Mouse (Mus musculus) thymus, adult 2 months (tissue): ENCODE data around the gene Hoxa5.

ENCODE experiments used
- CTCF ChIP-seq: fragments of 200-500 bp; IDR thresholded peaks from 2 replicates; pipeline ENCODE4 v1.5.1; 2012; ENCODE audit warnings: mild to moderate bottlenecking, control low read depth, low read length, moderate library complexity, borderline replicate concordance; ENCODE audit not compliant: control insufficient read depth, poor library complexity, insufficient read depth; ENCODE audit errors: extremely low read depth
- POLR2A ChIP-seq: fragments of 200-500 bp; IDR thresholded peaks from 2 replicates; pipeline ENCODE4 v1.6.1; 2012; ENCODE audit warnings: mild to moderate bottlenecking, low read length, control low read depth, moderate library complexity; ENCODE audit not compliant: control insufficient read depth, poor library complexity, insufficient read depth; ENCODE audit errors: extremely low read depth

- no peak for TF ChIP-seq CTCF
- no peak for TF ChIP-seq POLR2A
Observed at GRCm38 (mm10) chr6:52189909-52190308, 14.5 kb downstream of the Hoxa5 start.
